Mouse (Mus musculus): Measurements from ENCODE around the gene Hsp90aa1. TPM values are rescaled to one million over a fixed set of nuclear protein-coding genes. Genes with fewer than 3 reads are reported as not detected.
A peak's percentile ranks its signal among the peaks of the same experiment; 100 is the strongest.
"Not testable (repeated sequence)": the region's sequence is repeated elsewhere in the genome, so short reads cannot be mapped to it uniquely, and the experiment has no call there.

Hsp90aa1 gene
- polyA plus RNA-seq, 1 experiment from 2014 or later, result 1,236 TPM

- no peaks in the 10 kb centered on the region for H3K4me1 ChIP-seq
- no peaks in the 10 kb centered on the region for H3K27me3 ChIP-seq
- WGBS, result 96% methylated on average over 6 of the region's 6 CpGs
- no peak for ATAC-seq (ENCODE audit: low FRiP score, low read depth)
- H3K9ac ChIP-seq (replicated peaks), result no peak overlapping the region
- H3K36me3 ChIP-seq, result no peaks in the 10 kb centered on the region
- H3K4me3 ChIP-seq, result no peak overlapping the region
- H3K27ac ChIP-seq (replicated peaks), result no peak overlapping the region
- peaks cover 4% of the 10 kb centered on the region; the same call in 1 of the 2 replicates for H3K9me3 ChIP-seq
- no peak overlapping the region for H3K4me2 ChIP-seq (replicated peaks)
Observed at GRCm38 (mm10) chr12:110713784-110714183, 11.3 kb upstream of the Hsp90aa1 start.

DNA sequence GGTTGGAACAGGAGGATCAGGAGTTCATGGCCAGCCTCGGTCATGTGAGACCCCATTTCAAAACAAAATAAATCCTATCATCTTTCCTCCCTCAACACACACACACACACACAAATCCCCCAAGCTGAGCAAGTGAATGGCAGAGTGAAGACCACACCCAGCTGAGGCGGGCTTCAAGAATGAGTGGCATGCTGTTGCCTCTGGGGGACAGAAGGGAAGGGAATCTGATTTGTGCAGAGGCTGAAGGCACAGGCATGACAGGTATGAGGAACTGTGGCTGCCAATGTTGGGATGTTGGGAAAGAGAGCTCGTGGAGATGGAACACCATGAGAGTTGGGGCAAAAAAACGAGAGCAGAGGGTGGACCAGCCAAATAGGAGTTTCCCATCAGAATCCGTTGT is 8.7 kb upstream of the Hsp90aa1 start:
- peaks cover 4% of the 10 kb centered on the region; the same call in 1 of the 2 replicates for H3K9me3 ChIP-seq
- no peak overlapping the region for H3K9ac ChIP-seq (replicated peaks)
- no peak overlapping the region for H3K4me3 ChIP-seq
- no peak overlapping the region for H3K4me2 ChIP-seq (replicated peaks)
- no peaks in the 10 kb centered on the region for H3K36me3 ChIP-seq
- WGBS, result 73% methylated on average over 5 of the region's 5 CpGs
- peaks cover 7% of the 10 kb centered on the region for H3K4me1 ChIP-seq
- no peak overlapping the region for H3K27ac ChIP-seq (replicated peaks)
- no peaks in the 10 kb centered on the region for H3K27me3 ChIP-seq
- ATAC-seq (ENCODE audit: low FRiP score, low read depth), result no peak

DNA sequence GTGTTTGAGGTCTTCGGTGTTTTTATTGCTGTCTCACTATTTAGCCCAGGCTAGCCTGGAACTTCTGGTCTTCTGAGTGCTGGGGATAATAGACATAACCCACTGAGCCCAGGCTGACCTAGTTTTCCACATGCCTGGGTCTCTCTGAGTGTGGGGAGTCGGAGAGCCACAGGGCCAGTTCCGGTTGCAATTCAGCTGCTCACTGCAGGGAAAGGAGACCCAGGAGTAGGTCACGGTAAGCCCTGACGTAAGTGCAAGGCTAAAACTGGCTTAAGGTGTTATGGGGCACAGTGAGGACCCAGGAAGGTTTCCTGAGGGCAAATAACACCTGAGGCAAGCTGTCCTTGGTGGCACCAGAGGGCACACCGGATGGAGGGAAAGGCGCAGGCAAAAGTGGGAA is 4.9 kb upstream of the Hsp90aa1 start:
- 92% methylated on average over 7 of the region's 7 CpGs for WGBS
- H3K9ac ChIP-seq (replicated peaks), result no peak overlapping the region
- H3K9me3 ChIP-seq, result no peaks in the 10 kb centered on the region
- H3K36me3 ChIP-seq, result no peaks in the 10 kb centered on the region
- H3K4me1 ChIP-seq, result peaks cover 13% of the 10 kb centered on the region
- H3K27ac ChIP-seq (replicated peaks), result no peak overlapping the region
- H3K4me2 ChIP-seq (replicated peaks), result peak overlapping the region; percentile 59; the same call in 1 of the 2 replicates
- no peak overlapping the region for H3K4me3 ChIP-seq
- peaks cover 11% of the 10 kb centered on the region; the same call in 1 of the 2 replicates for H3K27me3 ChIP-seq
- ATAC-seq (ENCODE audit: low FRiP score, low read depth), result no peak

GRCm38 (mm10) chr12:110706337-110707231 is 4.1 kb upstream of the Hsp90aa1 start:
- WGBS, result 2% methylated on average over 27 of the region's 27 CpGs
- Histone ChIP-seq H3K4me2 (replicated peaks) (peak overlapping the region; percentile 59), H3K27ac (replicated peaks) (peak overlapping the region; percentile 66; the same call in 1 of the 2 replicates), H3K4me3 (peak overlapping the region; percentile 40), H3K36me3 (no peaks in the 10 kb centered on the region), H3K27me3 (peaks cover 11% of the 10 kb centered on the region; the same call in 1 of the 2 replicates), H3K9me3 (no peaks in the 10 kb centered on the region), H3K4me1 (peaks cover 13% of the 10 kb centered on the region), H3K9ac (replicated peaks) (peak overlapping the region; percentile 20)
- peak; percentile 74 for ATAC-seq (ENCODE audit: low FRiP score, low read depth)

GRCm38 (mm10) chr12:110705419-110705818 is 2.9 kb upstream of the Hsp90aa1 start:
- not testable (repeated sequence) for H3K4me3 ChIP-seq; H3K4me2 ChIP-seq (replicated peaks); ATAC-seq (ENCODE audit: low FRiP score, low read depth); H3K36me3 ChIP-seq; H3K9me3 ChIP-seq; H3K9ac ChIP-seq (replicated peaks); H3K27ac ChIP-seq (replicated peaks)
- H3K4me1 ChIP-seq, result peaks cover 13% of the 10 kb centered on the region
- WGBS, result 81% methylated on average over 4 of the region's 4 CpGs
- H3K27me3 ChIP-seq, result peaks cover 12% of the 10 kb centered on the region; the same call in 1 of the 2 replicates

DNA sequence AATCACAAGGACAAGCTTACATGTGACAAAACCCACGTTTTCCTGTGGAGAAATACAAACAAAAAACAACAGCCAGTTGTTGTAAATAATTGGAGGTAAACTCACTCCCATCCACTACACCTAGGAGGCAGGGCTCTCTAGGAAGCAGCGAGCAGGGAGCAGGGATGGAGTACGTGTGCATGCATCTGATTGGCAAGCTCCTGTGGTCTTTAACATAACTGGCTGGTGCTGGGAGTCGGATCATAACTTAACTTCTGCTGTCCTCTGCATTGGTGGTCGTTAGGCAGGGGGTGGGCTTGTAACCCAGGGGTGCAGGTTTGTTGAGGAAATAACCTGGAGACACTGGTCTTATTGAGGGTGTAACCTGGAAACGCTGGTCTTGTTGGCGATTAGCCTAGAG is 1.2 kb upstream of the Hsp90aa1 start:
- no peak for ATAC-seq (ENCODE audit: low FRiP score, low read depth)
- 73% methylated on average over 7 of the region's 7 CpGs for WGBS
- Histone ChIP-seq H3K9ac (replicated peaks) (no peak overlapping the region), H3K4me2 (replicated peaks) (no peak overlapping the region), H3K9me3 (no peaks in the 10 kb centered on the region), H3K4me3 (no peak overlapping the region), H3K4me1 (peaks cover 13% of the 10 kb centered on the region), H3K27me3 (peaks cover 17% of the 10 kb centered on the region), H3K36me3 (no peaks in the 10 kb centered on the region), H3K27ac (replicated peaks) (no peak overlapping the region)

DNA sequence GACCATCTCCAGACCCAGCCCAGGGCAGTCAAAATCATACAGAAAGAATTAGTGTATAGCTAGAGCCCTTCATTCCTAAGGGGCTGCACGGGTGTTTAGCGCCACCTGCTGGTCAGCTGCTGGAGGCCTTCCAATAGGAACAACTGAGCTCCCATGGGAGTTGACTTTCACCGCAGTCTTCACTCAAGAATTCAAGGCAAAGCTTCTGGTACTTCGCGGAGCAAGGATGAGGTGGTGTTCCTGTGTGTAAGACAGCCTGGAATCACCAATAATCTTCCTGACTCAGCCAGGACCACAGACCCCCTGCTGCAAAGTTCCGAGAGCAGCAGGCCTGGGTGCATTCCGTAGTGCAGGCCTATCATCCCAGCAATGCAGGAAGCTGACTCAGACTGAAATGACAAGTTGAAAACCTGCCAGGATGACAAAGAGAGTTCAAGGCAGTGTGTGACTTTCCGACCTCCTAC is 512 bp upstream of the Hsp90aa1 start:
- no peak overlapping the region for H3K4me2 ChIP-seq (replicated peaks)
- H3K9me3 ChIP-seq, result no peaks in the 10 kb centered on the region
- peaks cover 23% of the 10 kb centered on the region for H3K27me3 ChIP-seq
- H3K9ac ChIP-seq (replicated peaks), result no peak overlapping the region
- H3K4me3 ChIP-seq, result no peak overlapping the region
- H3K36me3 ChIP-seq, result no peaks in the 10 kb centered on the region
- peaks cover 13% of the 10 kb centered on the region for H3K4me1 ChIP-seq
- 28% methylated on average over 8 of the region's 8 CpGs for WGBS
- no peak overlapping the region for H3K27ac ChIP-seq (replicated peaks)
- peak; percentile 72 for ATAC-seq (ENCODE audit: low FRiP score, low read depth)

- not testable (repeated sequence) for H3K36me3 ChIP-seq; H3K4me2 ChIP-seq (replicated peaks); ATAC-seq (ENCODE audit: low FRiP score, low read depth); H3K9me3 ChIP-seq; H3K27ac ChIP-seq (replicated peaks); H3K4me3 ChIP-seq
- 45% methylated on average over 1 of the region's 3 CpGs for WGBS
- peaks cover 11% of the 10 kb centered on the region for H3K4me1 ChIP-seq
- peaks cover 27% of the 10 kb centered on the region for H3K27me3 ChIP-seq
- peak overlapping the region; percentile 1; the same call in 1 of the 2 replicates for H3K9ac ChIP-seq (replicated peaks)
Observed at GRCm38 (mm10) chr12:110701363-110701762, 1.2 kb downstream of the Hsp90aa1 start.

- H3K4me3 ChIP-seq, result no peak overlapping the region
- H3K27ac ChIP-seq (replicated peaks), result no peak overlapping the region
- no peak for ATAC-seq (ENCODE audit: low FRiP score, low read depth)
- H3K9ac ChIP-seq (replicated peaks), result 0 out of 2 replicates have a peak overlapping the region, but pooled peaks have one; percentile 1
- no peaks in the 10 kb centered on the region for H3K9me3 ChIP-seq
- peaks cover 5% of the 10 kb centered on the region for H3K4me1 ChIP-seq
- WGBS, result 70% methylated on average over 2 of the region's 2 CpGs
- no peak overlapping the region for H3K4me2 ChIP-seq (replicated peaks)
- no peaks in the 10 kb centered on the region for H3K36me3 ChIP-seq
- H3K27me3 ChIP-seq, result peaks cover 27% of the 10 kb centered on the region
Observed at GRCm38 (mm10) chr12:110700730-110701129, 1.8 kb downstream of the Hsp90aa1 start.

DNA sequence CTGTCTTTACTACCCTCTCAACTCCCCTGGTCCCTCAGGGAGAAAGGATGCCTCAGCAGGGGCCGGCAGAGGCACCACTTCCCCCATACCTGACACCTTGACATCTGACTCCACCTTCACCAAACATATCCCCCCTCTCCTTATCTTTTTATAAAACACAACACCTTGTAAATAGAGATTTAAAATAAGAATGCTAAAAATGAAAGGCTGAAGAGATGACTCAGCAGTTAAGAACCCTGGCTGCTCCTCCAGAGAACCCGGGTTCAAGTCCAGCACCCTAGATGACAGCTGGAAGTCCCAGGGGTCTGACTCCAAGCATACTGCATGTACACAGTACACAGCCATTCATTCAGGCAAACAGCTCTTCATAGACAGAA is 3.4 kb downstream of the Hsp90aa1 start:
- H3K9ac ChIP-seq (replicated peaks), result 0 out of 2 replicates have a peak overlapping the region, but pooled peaks have one; percentile 20

GRCm38 (mm10) chr12:110698523-110699170 is 3.9 kb downstream of the Hsp90aa1 start:
- ATAC-seq (ENCODE audit: low FRiP score, low read depth), result no peak
- Histone ChIP-seq H3K4me3 (no peak overlapping the region), H3K4me2 (replicated peaks) (no peak overlapping the region), H3K27ac (replicated peaks) (no peak overlapping the region), H3K9ac (replicated peaks) (0 out of 2 replicates have a peak overlapping the region, but pooled peaks have one; percentile 20), H3K27me3 (peaks cover 17% of the 10 kb centered on the region), H3K36me3 (peaks cover 12% of the 10 kb centered on the region), H3K4me1 (peaks cover 15% of the 10 kb centered on the region), H3K9me3 (no peaks in the 10 kb centered on the region)
- 52% methylated on average over 15 of the region's 15 CpGs for WGBS

More for the DNA sequence above, 3.4 kb downstream of the Hsp90aa1 start:
- Histone ChIP-seq H3K4me2 (replicated peaks) (no peak overlapping the region), H3K27ac (replicated peaks) (no peak overlapping the region), H3K36me3 (peaks cover 8% of the 10 kb centered on the region), H3K9me3 (no peaks in the 10 kb centered on the region), H3K4me3 (no peak overlapping the region), H3K27me3 (peaks cover 20% of the 10 kb centered on the region), H3K4me1 (peaks cover 12% of the 10 kb centered on the region)
- ATAC-seq (ENCODE audit: low FRiP score, low read depth), result no peak
- WGBS, result 59% methylated on average over 2 of the region's 2 CpGs

- ATAC-seq (ENCODE audit: low FRiP score, low read depth), result no peak
- H3K9me3 ChIP-seq, result no peaks in the 10 kb centered on the region
- H3K4me1 ChIP-seq, result peaks cover 15% of the 10 kb centered on the region
- H3K4me3 ChIP-seq, result no peak overlapping the region
- H3K27me3 ChIP-seq, result peaks cover 16% of the 10 kb centered on the region
- H3K27ac ChIP-seq (replicated peaks), result no peak overlapping the region
- WGBS, result 88% methylated on average over 1 of the region's 1 CpGs
- H3K4me2 ChIP-seq (replicated peaks), result no peak overlapping the region
- no peak overlapping the region for H3K9ac ChIP-seq (replicated peaks)
- H3K36me3 ChIP-seq, result peaks cover 16% of the 10 kb centered on the region
Observed at GRCm38 (mm10) chr12:110698080-110698479, 4.4 kb downstream of the Hsp90aa1 start.

Measured in midbrain, embryonic 12.5 days (tissue).